In genomic region chrX:157276581-157276980, GRCm38 (mm10) we compare ENCODE assay signal across 23 mouse cellular contexts.
A peak's percentile ranks its signal among the peaks of the same experiment; 100 is the strongest.
DNase-seq lines count a peak whose midpoint lies in the region; ATAC-seq and TF ChIP-seq lines count a peak whose summit lies in the region.
"Had no signal": no experiment of that assay in that cellular context is flagged by ENCODE, and none has a peak within 500 bp of the region (broad histone marks: within the 10 kb centered on the region; RNA-seq: fewer than 3 reads in every experiment).

No protein-coding gene starts in this region.

- no peak overlapping the region for H3K27ac ChIP-seq in kidney, adult 2 months (ENCODE audit: insufficient read depth, low read depth, low read length)
- no peak overlapping the region for H3K27ac ChIP-seq in kidney, embryonic 16.5 days (ENCODE audit: low read length)
- no peak overlapping the region for H3K27ac ChIP-seq in midbrain, embryonic 13.5 days
- no peak overlapping the region for H3K27ac ChIP-seq in intestine, postnatal 0 days (ENCODE audit: low read depth, low read length)

- H3K9me3 ChIP-seq in kidney, embryonic 16.5 days (ENCODE audit: low read length) = no peaks in the 10 kb centered on the region
- no peaks in the 10 kb centered on the region for H3K9me3 ChIP-seq in midbrain, embryonic 13.5 days
- H3K9me3 ChIP-seq in intestine, postnatal 0 days (ENCODE audit: control insufficient read depth) = no peaks in the 10 kb centered on the region
- H3K9me3 ChIP-seq: G1E had no signal

- H3K9ac ChIP-seq in kidney, embryonic 16.5 days (replicated peaks; ENCODE audit: low read length) = no peak overlapping the region
- no peak overlapping the region for H3K9ac ChIP-seq in midbrain, embryonic 13.5 days (replicated peaks)
- H3K9ac ChIP-seq in intestine, postnatal 0 days (ENCODE audit: low read depth, low read length) = no peak overlapping the region

- no peaks in the 10 kb centered on the region for H3K27me3 ChIP-seq in kidney, adult 2 months (replicated peaks; ENCODE audit: control insufficient read depth, insufficient read depth, low read length)
- H3K27me3 ChIP-seq in kidney, embryonic 16.5 days (ENCODE audit: insufficient read depth, low read length) = no peaks in the 10 kb centered on the region
- no peaks in the 10 kb centered on the region for H3K27me3 ChIP-seq in midbrain, embryonic 13.5 days
- no peaks in the 10 kb centered on the region for H3K27me3 ChIP-seq in intestine, postnatal 0 days (replicated peaks; ENCODE audit: control insufficient read depth, insufficient read depth, low read length)
- H3K27me3 ChIP-seq: CH12.LX had no signal

- no peak for TF ChIP-seq CTCF in kidney, adult 2 months (conservative IDR thresholded peaks at IDR 0.05; ENCODE audit: insufficient read depth, insufficient read length, low read depth, low read length)
- TF ChIP-seq CTCF in intestine, postnatal 0 days (IDR thresholded peaks at IDR 0.05; ENCODE audit: low read depth) = no peak

- DNase-seq in kidney, adult 2 months = peak; percentile 0
- DNase-seq in NIH3T3 (ENCODE audit: low read depth) (peak; percentile 71), adipocyte (ENCODE audit: low spot score) (peak; percentile 50)
- DNase-seq: adrenal gland, adult 2 months; adrenal gland, adult 8-10 months; adrenal gland, postnatal 10 days; adrenal gland, postnatal 14 days; adrenal gland, postnatal 25 days; adrenal gland, postnatal 36 days; B cell, adult 2 months; cerebellum, adult 11 months; cerebellum, adult 11-12 months; cerebellum, adult 18-20 months; cerebellum, adult 2 months; cerebellum, adult 8-10 months had no signal

- ATAC-seq in kidney, embryonic 16.5 days (ENCODE audit: low FRiP score, low TSS enrichment) = no peak
- no peak for ATAC-seq in midbrain, embryonic 13.5 days
- ATAC-seq in intestine, postnatal 0 days = no peak
- ATAC-seq: activated CD4-positive, CD25-positive, alpha-beta regulatory T cell, adult 4 months; CD4-positive, CD25-positive, alpha-beta regulatory T cell, adult 4 months; Patski had no signal

- WGBS in kidney, adult 2 months = 56% methylated on average over 1 of the region's 1 CpGs
- 72% methylated on average over 1 of the region's 1 CpGs for WGBS in kidney, embryonic 16.5 days
- WGBS in midbrain, embryonic 13.5 days = 78% methylated on average over 1 of the region's 1 CpGs
- WGBS in intestine, postnatal 0 days = 72% methylated on average over 1 of the region's 1 CpGs

- no peak overlapping the region for H3K4me3 ChIP-seq in kidney, adult 2 months (ENCODE audit: insufficient read depth, low read depth, low read length)
- H3K4me3 ChIP-seq in kidney, embryonic 16.5 days (ENCODE audit: low read length) = no peak overlapping the region
- no peak overlapping the region for H3K4me3 ChIP-seq in midbrain, embryonic 13.5 days (replicated peaks)
- H3K4me3 ChIP-seq in intestine, postnatal 0 days (ENCODE audit: low read depth, low read length) = no peak overlapping the region

- TF ChIP-seq POLR2A in kidney, adult 2 months (IDR thresholded peaks at IDR 0.05; ENCODE audit: low read depth, low read length) = no peak

- no peak overlapping the region for H3K4me2 ChIP-seq in kidney, embryonic 16.5 days (replicated peaks; ENCODE audit: low read depth, low read length)
- no peak overlapping the region for H3K4me2 ChIP-seq in midbrain, embryonic 13.5 days (replicated peaks)
- no peak overlapping the region for H3K4me2 ChIP-seq in intestine, postnatal 0 days (replicated peaks; ENCODE audit: low read depth)

- no peaks in the 10 kb centered on the region for H3K4me1 ChIP-seq in kidney, adult 2 months (ENCODE audit: control insufficient read depth, insufficient read depth, low read length)
- H3K4me1 ChIP-seq in kidney, embryonic 16.5 days (ENCODE audit: insufficient read depth, low read length) = no peaks in the 10 kb centered on the region
- no peaks in the 10 kb centered on the region for H3K4me1 ChIP-seq in midbrain, embryonic 13.5 days (replicated peaks)
- no peaks in the 10 kb centered on the region for H3K4me1 ChIP-seq in intestine, postnatal 0 days (replicated peaks; ENCODE audit: control insufficient read depth, insufficient read depth, low read length)

- H3K36me3 ChIP-seq in kidney, adult 2 months (ENCODE audit: control insufficient read depth, insufficient read depth, low read length) = no peaks in the 10 kb centered on the region
- no peaks in the 10 kb centered on the region for H3K36me3 ChIP-seq in kidney, embryonic 16.5 days (ENCODE audit: insufficient read depth, low read length)
- no peaks in the 10 kb centered on the region for H3K36me3 ChIP-seq in midbrain, embryonic 13.5 days
- H3K36me3 ChIP-seq in intestine, postnatal 0 days (ENCODE audit: control insufficient read depth, insufficient read depth) = no peaks in the 10 kb centered on the region
- H3K36me3 ChIP-seq: G1E had no signal

Comparison
In these comparisons a context has a peak if more than half of its experiments do, and no peak if none do; other contexts are left out.
1. DNase-seq: peak in every context shown above with its lines; median percentile 71 in NIH3T3; 50 in adipocyte; 0 in kidney, adult 2 months.